Mouse (Mus musculus) kidney, embryonic 15.5 days (tissue): ENCODE results near the gene Zbtb40. TPM values are rescaled to one million over a fixed set of nuclear protein-coding genes. Genes with fewer than 3 reads are reported as not detected.

Source experiments
- ATAC-seq: fragments of 200-750 bp; cut with Nextera tagmentation; replicated peaks from 2 replicates; pipeline ENCODE4 v1.8.0; 2017; ENCODE audit warnings: moderate TSS enrichment; ENCODE audit not compliant: low FRiP score
- H3K27ac ChIP-seq: fragments of 300-500 bp; sonication (generic); 2 replicates; pipeline ENCODE4 v1.5.1; 2015; ENCODE audit warnings: mild to moderate bottlenecking, inconsistent platforms
- H3K27me3 ChIP-seq: fragments of 300-500 bp; sonication (generic); 2 replicates; pipeline ENCODE4 v1.6.1; 2015; ENCODE audit warnings: inconsistent platforms
- H3K36me3 ChIP-seq: fragments of 300-500 bp; sonication (generic); 2 replicates; pipeline ENCODE4 v1.6.1; 2015; ENCODE audit warnings: inconsistent platforms
- H3K4me1 ChIP-seq: fragments of 300-500 bp; sonication (generic); 2 replicates; pipeline ENCODE4 v1.6.1; 2015; ENCODE audit warnings: inconsistent platforms
- H3K4me2 ChIP-seq: fragments of 300-500 bp; sonication (generic); 2 replicates; pipeline ENCODE4 v1.6.1; 2015; ENCODE audit warnings: moderate library complexity, mild to moderate bottlenecking, inconsistent platforms
- H3K4me3 ChIP-seq: fragments of 300-500 bp; sonication (generic); replicated peaks from 2 replicates; pipeline ENCODE4 v1.5.1; 2015; ENCODE audit warnings: mild to moderate bottlenecking, inconsistent platforms
- H3K9ac ChIP-seq: fragments of 300-500 bp; sonication (generic); 2 replicates; pipeline ENCODE4 v1.6.1; 2015; ENCODE audit warnings: mild to moderate bottlenecking, inconsistent platforms
- H3K9me3 ChIP-seq: fragments of 300-500 bp; sonication (generic); replicated peaks from 2 replicates; pipeline ENCODE4 v1.6.1; 2016; ENCODE audit warnings: inconsistent platforms
- WGBS: fragments of 180-500 bp; shearing (Covaris S2); methylation state at CpG from one replicate; pipeline ENCODE4 v1.1.7; 2015; ENCODE audit warnings: mixed read lengths; 5-methylcytosine and 5-hydroxymethylcytosine counted together
- polyA plus RNA-seq: library from polyadenylated mRNA; unstranded; fragments of >200 nt; fragmentation: Nextera tagmentation; extraction: Ambion mirVana; gene quantifications from 2 replicates; pipeline ENCODE4 v1.2.1, GENCODE M21; 2015

Zbtb40 gene
- polyA plus RNA-seq, 1 experiment from 2014 or later: 4.6 TPM

- Histone ChIP-seq H3K27ac (no peak overlapping the region), H3K27me3 (peaks cover 97% of the 10 kb centered on the region), H3K4me1 (peaks cover 19% of the 10 kb centered on the region), H3K9me3 (no peaks in the 10 kb centered on the region), H3K4me3 (no peak overlapping the region), H3K9ac (no peak overlapping the region), H3K36me3 (no peaks in the 10 kb centered on the region), H3K4me2 (no peak overlapping the region)
- 14% methylated on average over 9 of the region's 9 CpGs for WGBS
- no peak for ATAC-seq
Measured at GRCm38 (mm10) chr4:136967511-136967910, 81.1 kb downstream of the Zbtb40 start.

- 23% methylated on average over 16 of the region's 16 CpGs for WGBS
- Histone ChIP-seq H3K4me2 (no peak overlapping the region), H3K4me1 (peaks cover 24% of the 10 kb centered on the region), H3K9me3 (no peaks in the 10 kb centered on the region), H3K9ac (no peak overlapping the region), H3K4me3 (no peak overlapping the region), H3K27me3 (peaks cover 92% of the 10 kb centered on the region), H3K27ac (no peak overlapping the region), H3K36me3 (no peaks in the 10 kb centered on the region)
- no peak for ATAC-seq
Measured at GRCm38 (mm10) chr4:136966493-136967390, 81.9 kb downstream of the Zbtb40 start.

GRCm38 (mm10) chr4:136964990-136965421, 83.6 kb downstream of the Zbtb40 start:
- no peaks in the 10 kb centered on the region for H3K9me3 ChIP-seq
- no peak for ATAC-seq
- 25% methylated on average over 15 of the region's 15 CpGs for WGBS
- no peak overlapping the region for H3K27ac ChIP-seq
- no peak overlapping the region for H3K4me2 ChIP-seq
- no peak overlapping the region for H3K9ac ChIP-seq
- H3K4me1 ChIP-seq: peaks cover 39% of the 10 kb centered on the region
- H3K36me3 ChIP-seq: no peaks in the 10 kb centered on the region
- H3K4me3 ChIP-seq: no peak overlapping the region
- peaks cover 89% of the 10 kb centered on the region for H3K27me3 ChIP-seq

- no peak for ATAC-seq
- H3K4me2 ChIP-seq: no peak overlapping the region
- no peaks in the 10 kb centered on the region for H3K9me3 ChIP-seq
- peaks cover 35% of the 10 kb centered on the region for H3K4me1 ChIP-seq
- H3K27ac ChIP-seq: no peak overlapping the region
- H3K9ac ChIP-seq: no peak overlapping the region
- no peak overlapping the region for H3K4me3 ChIP-seq
- peaks cover 89% of the 10 kb centered on the region for H3K27me3 ChIP-seq
- no peaks in the 10 kb centered on the region for H3K36me3 ChIP-seq
- 55% methylated on average over 4 of the region's 4 CpGs for WGBS
Measured at GRCm38 (mm10) chr4:136962447-136962846, 86.2 kb downstream of the Zbtb40 start.

GRCm38 (mm10) chr4:136961642-136962285, 86.8 kb downstream of the Zbtb40 start:
- peak; percentile 66; the same call in 1 of the 2 replicates for ATAC-seq

GRCm38 (mm10) chr4:136960581-136960980, 88.0 kb downstream of the Zbtb40 start:
- no peak overlapping the region for H3K4me2 ChIP-seq
- H3K9ac ChIP-seq: no peak overlapping the region
- no peak overlapping the region for H3K4me3 ChIP-seq
- no peaks in the 10 kb centered on the region for H3K36me3 ChIP-seq
- no peak for ATAC-seq
- H3K27me3 ChIP-seq: peaks cover 89% of the 10 kb centered on the region
- peaks cover 40% of the 10 kb centered on the region for H3K4me1 ChIP-seq
- no peak overlapping the region for H3K27ac ChIP-seq
- 22% methylated on average over 9 of the region's 9 CpGs for WGBS
- no peaks in the 10 kb centered on the region for H3K9me3 ChIP-seq

More at GRCm38 (mm10) chr4:136961642-136962285, 86.8 kb downstream of the Zbtb40 start:
- Histone ChIP-seq H3K4me2 (no peak overlapping the region), H3K4me3 (no peak overlapping the region), H3K4me1 (peaks cover 35% of the 10 kb centered on the region), H3K36me3 (no peaks in the 10 kb centered on the region), H3K9ac (no peak overlapping the region), H3K9me3 (no peaks in the 10 kb centered on the region), H3K27ac (no peak overlapping the region), H3K27me3 (peaks cover 89% of the 10 kb centered on the region)
- WGBS: 17% methylated on average over 4 of the region's 4 CpGs

GRCm38 (mm10) chr4:136960068-136960467, 88.5 kb downstream of the Zbtb40 start:
- no peaks in the 10 kb centered on the region for H3K36me3 ChIP-seq
- no peak overlapping the region for H3K27ac ChIP-seq
- no peak overlapping the region for H3K9ac ChIP-seq
- ATAC-seq: no peak
- 35% methylated on average over 3 of the region's 3 CpGs for WGBS
- peaks cover 89% of the 10 kb centered on the region for H3K27me3 ChIP-seq
- no peak overlapping the region for H3K4me3 ChIP-seq
- peaks cover 37% of the 10 kb centered on the region for H3K4me1 ChIP-seq
- no peak overlapping the region for H3K4me2 ChIP-seq
- H3K9me3 ChIP-seq: no peaks in the 10 kb centered on the region

- peaks cover 95% of the 10 kb centered on the region for H3K27me3 ChIP-seq
- WGBS: under 1% methylated on average over 46 of the region's 75 CpGs
- H3K27ac ChIP-seq: no peak within 1 kb of the TSS
- 0 out of 2 replicates have a peak within 1 kb of the TSS, but pooled peaks have one; percentile 17 for H3K9ac ChIP-seq
- no peaks in the 10 kb centered on the region for H3K36me3 ChIP-seq
- H3K9me3 ChIP-seq: no peaks in the 10 kb centered on the region
- ATAC-seq: no peak
- H3K4me2 ChIP-seq: peak within 1 kb of the TSS; percentile 87
- H3K4me3 ChIP-seq: peak within 1 kb of the TSS; percentile 45
- peaks cover 29% of the 10 kb centered on the region for H3K4me1 ChIP-seq
Measured at GRCm38 (mm10) chr4:136956751-136957446, 91.7 kb downstream of the Zbtb40 start, which contains the start of gene Epha8. Epha8 (minus strand) TSS chr4:136956816.

GRCm38 (mm10) chr4:136954562-136954961, 94.0 kb downstream of the Zbtb40 start:
- ATAC-seq: no peak
- H3K9me3 ChIP-seq: no peaks in the 10 kb centered on the region
- no peaks in the 10 kb centered on the region for H3K36me3 ChIP-seq
- H3K4me2 ChIP-seq: no peak overlapping the region
- H3K27ac ChIP-seq: no peak overlapping the region
- peaks cover 92% of the 10 kb centered on the region for H3K27me3 ChIP-seq
- no peak overlapping the region for H3K9ac ChIP-seq
- no peak overlapping the region for H3K4me3 ChIP-seq
- peaks cover 16% of the 10 kb centered on the region for H3K4me1 ChIP-seq
- 66% methylated on average over 6 of the region's 6 CpGs for WGBS

- Histone ChIP-seq H3K9ac (no peak overlapping the region), H3K4me1 (peaks cover 18% of the 10 kb centered on the region), H3K36me3 (no peaks in the 10 kb centered on the region), H3K4me2 (no peak overlapping the region), H3K27ac (no peak overlapping the region), H3K4me3 (no peak overlapping the region), H3K27me3 (peaks cover 80% of the 10 kb centered on the region), H3K9me3 (no peaks in the 10 kb centered on the region)
- 40% methylated on average over 10 of the region's 10 CpGs for WGBS
- no peak for ATAC-seq
Measured at GRCm38 (mm10) chr4:136949266-136949989, 99.2 kb downstream of the Zbtb40 start.

- Histone ChIP-seq H3K4me1 (peaks cover 24% of the 10 kb centered on the region), H3K4me3 (no peak overlapping the region), H3K9me3 (no peaks in the 10 kb centered on the region), H3K27me3 (peaks cover 81% of the 10 kb centered on the region), H3K4me2 (no peak overlapping the region), H3K9ac (no peak overlapping the region), H3K36me3 (no peaks in the 10 kb centered on the region), H3K27ac (no peak overlapping the region)
- WGBS: 55% methylated on average over 17 of the region's 17 CpGs
- ATAC-seq: no peak
Measured at GRCm38 (mm10) chr4:136945397-136945796, 103.2 kb downstream of the Zbtb40 start.
